Mouse (Mus musculus): ENCODE measurements around the gene Mapkapk2. TPM values are rescaled to one million over a fixed set of nuclear protein-coding genes. Genes with fewer than 3 reads are reported as not detected.

The Mapkapk2 gene
- total and polyA plus RNA-seq, 3 experiments, result 196 to 363 (median 283) TPM

DNA sequence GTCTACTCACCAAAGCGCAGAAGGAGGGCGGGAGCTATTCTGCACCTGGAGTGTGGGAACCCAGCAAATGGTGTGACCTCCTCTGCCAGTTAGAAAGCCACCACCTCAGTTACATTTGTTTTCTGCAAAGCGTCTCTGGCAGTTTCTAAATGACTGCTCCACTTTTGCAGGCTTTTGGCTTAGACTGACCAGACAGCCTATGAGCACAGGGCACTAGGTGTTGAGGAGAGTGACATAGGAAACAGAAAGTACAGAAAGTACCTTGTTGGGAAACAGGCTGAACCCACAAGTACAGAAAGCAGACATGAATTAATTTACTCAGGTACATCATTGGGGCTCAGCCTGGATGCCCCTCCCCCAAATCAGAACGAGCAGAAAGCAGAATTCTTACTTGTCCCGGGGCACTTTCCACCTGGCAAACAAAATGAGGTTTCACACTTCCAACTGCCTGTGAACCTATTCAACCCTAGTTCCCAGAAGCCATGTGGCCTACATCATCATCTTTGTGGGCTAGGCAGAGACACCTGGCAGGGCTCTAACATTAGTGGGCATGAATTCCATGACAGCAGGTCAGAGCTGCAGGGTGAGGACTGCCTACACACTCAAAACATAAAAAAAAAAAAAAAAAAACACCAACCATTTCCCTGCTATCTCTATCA, 74.9 kb downstream of the Mapkapk2 start:
- Histone ChIP-seq H3K9ac (ENCODE audit: low read depth, low read length) (no peak overlapping the region), H3K4me1 (ENCODE audit: control insufficient read depth, insufficient read depth, low read length) (no peaks in the 10 kb centered on the region), H3K4me3 (no peak overlapping the region), H3K79me2 (replicated peaks; ENCODE audit: control insufficient read depth, insufficient read depth, low read length) (no peaks in the 10 kb centered on the region), H3K36me3 (ENCODE audit: control insufficient read depth, insufficient read depth, low read length) (no peaks in the 10 kb centered on the region), H3K27me3 (ENCODE audit: control insufficient read depth, insufficient read depth, low read length) (no peaks in the 10 kb centered on the region), H3K27ac (no peak overlapping the region)
- intact Hi-C loops (cut with DNase I), result no loop called here
- WGBS, result 68% methylated on average over 5 of the region's 5 CpGs
- DNase-seq, result no peak
- TF ChIP-seq EP300 (IDR thresholded peaks at IDR 0.05; ENCODE audit: insufficient read depth, low read depth, low read length), result no peak
- TF ChIP-seq POLR2A (IDR thresholded peaks at IDR 0.05; ENCODE audit: insufficient read depth, low read depth, low read length), result no peak
- TF ChIP-seq CTCF (IDR thresholded peaks at IDR 0.05), result no peak

DNA sequence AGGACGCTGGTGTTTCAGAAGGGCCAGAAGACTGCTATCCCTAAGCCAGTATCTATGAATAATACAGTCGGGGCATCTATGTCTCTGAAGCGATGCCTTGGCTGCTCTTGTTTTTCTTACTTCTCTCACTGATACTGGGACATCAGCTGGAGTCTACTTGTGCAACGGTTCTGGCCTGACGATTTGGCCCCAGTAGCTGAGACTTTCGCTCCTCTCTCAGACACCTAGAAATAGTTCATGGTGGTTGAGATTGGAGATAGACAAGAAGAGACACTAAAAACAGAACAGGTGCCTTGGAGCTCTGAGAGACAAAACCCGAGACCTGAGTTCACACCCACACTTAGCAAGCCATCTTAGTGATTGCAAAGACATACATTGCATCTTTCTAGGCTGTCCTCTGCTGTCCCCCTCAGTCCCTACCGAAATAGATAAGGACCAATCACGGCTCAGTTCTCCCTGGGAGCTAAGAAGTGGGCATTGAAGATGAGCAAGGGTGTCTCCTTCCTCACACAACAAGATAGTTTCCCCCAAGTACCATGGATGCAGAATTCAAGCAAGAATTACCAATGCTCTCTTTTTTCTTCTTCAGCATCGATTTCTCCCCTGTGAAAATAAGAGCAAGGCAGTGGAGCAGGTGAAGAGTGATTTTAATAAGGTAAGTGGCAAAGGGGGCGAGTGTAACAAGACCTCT, 75.6 kb downstream of the Mapkapk2 start:
- no peak overlapping the region for H3K27ac ChIP-seq
- H3K79me2 ChIP-seq (replicated peaks; ENCODE audit: control insufficient read depth, insufficient read depth, low read length), result no peaks in the 10 kb centered on the region
- DNase-seq, result no peak
- WGBS, result 57% methylated on average over 11 of the region's 11 CpGs
- intact Hi-C loops (cut with DNase I), result no loop called here
- H3K4me3 ChIP-seq, result no peak overlapping the region
- H3K4me1 ChIP-seq (ENCODE audit: control insufficient read depth, insufficient read depth, low read length), result no peaks in the 10 kb centered on the region
- no peaks in the 10 kb centered on the region for H3K36me3 ChIP-seq (ENCODE audit: control insufficient read depth, insufficient read depth, low read length)
- no peak overlapping the region for H3K9ac ChIP-seq (ENCODE audit: low read depth, low read length)
- H3K27me3 ChIP-seq (ENCODE audit: control insufficient read depth, insufficient read depth, low read length), result no peaks in the 10 kb centered on the region
- TF ChIP-seq POLR2A (IDR thresholded peaks at IDR 0.05; ENCODE audit: insufficient read depth, low read depth, low read length) (no peak), EP300 (IDR thresholded peaks at IDR 0.05; ENCODE audit: insufficient read depth, low read depth, low read length) (no peak), CTCF (IDR thresholded peaks at IDR 0.05) (no peak)

DNA sequence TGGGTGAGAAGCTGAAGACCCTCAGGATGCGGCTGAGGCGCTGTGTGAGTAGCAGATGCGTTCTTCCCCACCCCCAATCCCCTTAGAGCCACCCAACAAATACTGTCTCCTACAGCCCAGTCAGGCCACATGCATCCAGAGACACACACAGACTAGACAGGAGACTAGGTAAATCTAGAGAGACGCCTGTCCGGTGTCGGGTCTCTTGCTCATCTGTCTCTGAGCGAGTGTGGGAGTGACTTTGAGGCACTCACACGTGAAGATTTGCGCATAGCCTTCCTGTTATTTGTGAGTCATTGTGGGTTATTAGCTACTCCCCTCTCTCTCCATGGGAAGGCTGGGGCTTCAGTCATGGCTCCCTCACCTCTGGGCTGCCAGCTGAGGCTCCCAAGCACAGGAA, 76.2 kb downstream of the Mapkapk2 start:
- Histone ChIP-seq H3K36me3 (ENCODE audit: control insufficient read depth, insufficient read depth, low read length) (no peaks in the 10 kb centered on the region), H3K27ac (no peak overlapping the region), H3K27me3 (ENCODE audit: control insufficient read depth, insufficient read depth, low read length) (no peaks in the 10 kb centered on the region), H3K9ac (ENCODE audit: low read depth, low read length) (no peak overlapping the region), H3K4me1 (ENCODE audit: control insufficient read depth, insufficient read depth, low read length) (no peaks in the 10 kb centered on the region), H3K79me2 (replicated peaks; ENCODE audit: control insufficient read depth, insufficient read depth, low read length) (no peaks in the 10 kb centered on the region), H3K4me3 (no peak overlapping the region)
- TF ChIP-seq CTCF (IDR thresholded peaks at IDR 0.05), result no peak
- DNase-seq, result no peak
- 45% methylated on average over 9 of the region's 9 CpGs for WGBS
- intact Hi-C loops (cut with DNase I), result no loop called here

DNA sequence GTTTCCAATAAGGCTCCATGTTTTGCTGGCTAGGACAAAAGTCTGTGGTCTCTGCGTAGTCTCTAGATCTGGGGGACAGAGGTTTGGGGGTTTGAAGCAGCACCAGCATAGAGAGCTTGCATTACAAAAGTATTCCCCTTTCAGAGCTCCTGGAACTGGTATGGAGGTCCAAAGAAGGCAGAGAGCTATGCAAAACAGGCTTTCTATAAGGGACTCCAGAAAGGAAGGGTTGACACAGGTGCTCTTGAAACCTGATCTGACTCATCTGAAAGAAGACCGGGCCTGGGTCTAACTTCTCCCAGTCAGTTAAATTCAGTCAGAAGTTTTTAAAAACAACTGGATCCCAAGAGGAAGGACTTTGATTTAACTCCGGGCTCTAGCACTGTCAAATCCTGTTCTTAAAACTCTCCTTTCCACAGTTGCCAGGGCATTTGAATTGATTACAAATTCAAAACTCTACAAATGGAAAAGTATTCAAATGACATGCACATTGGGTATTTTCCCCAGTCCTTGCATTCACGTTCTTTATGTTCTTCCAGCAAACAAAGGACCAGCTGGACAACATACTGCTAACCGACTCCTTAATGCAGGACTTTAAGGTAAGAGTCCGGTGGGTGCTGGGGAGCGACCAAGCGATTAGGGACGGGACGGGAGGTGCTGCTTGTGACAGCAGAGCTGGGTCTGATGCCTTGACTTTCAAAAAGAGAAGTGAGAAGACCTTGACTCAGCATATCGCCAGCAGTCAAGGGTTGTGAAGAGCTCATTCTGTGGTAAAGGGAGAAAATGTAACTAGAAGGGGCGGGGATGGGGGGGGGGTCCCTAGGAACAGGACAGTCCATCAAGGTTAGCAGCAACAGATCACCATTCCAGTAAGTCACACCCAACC, 77.0 kb downstream of the Mapkapk2 start:
- H3K36me3 ChIP-seq (ENCODE audit: control insufficient read depth, insufficient read depth, low read length), result no peaks in the 10 kb centered on the region
- WGBS, result 69% methylated on average over 12 of the region's 12 CpGs
- H3K4me3 ChIP-seq, result no peak overlapping the region
- TF ChIP-seq POLR2A (IDR thresholded peaks at IDR 0.05; ENCODE audit: insufficient read depth, low read depth, low read length) (no peak), EP300 (IDR thresholded peaks at IDR 0.05; ENCODE audit: insufficient read depth, low read depth, low read length) (no peak), CTCF (IDR thresholded peaks at IDR 0.05) (no peak)
- H3K4me1 ChIP-seq (ENCODE audit: control insufficient read depth, insufficient read depth, low read length), result no peaks in the 10 kb centered on the region
- no peak for DNase-seq
- intact Hi-C loops (cut with DNase I), result no loop called here
- no peak overlapping the region for H3K27ac ChIP-seq
- no peaks in the 10 kb centered on the region for H3K79me2 ChIP-seq (replicated peaks; ENCODE audit: control insufficient read depth, insufficient read depth, low read length)
- no peak overlapping the region for H3K9ac ChIP-seq (ENCODE audit: low read depth, low read length)
- H3K27me3 ChIP-seq (ENCODE audit: control insufficient read depth, insufficient read depth, low read length), result no peaks in the 10 kb centered on the region

DNA sequence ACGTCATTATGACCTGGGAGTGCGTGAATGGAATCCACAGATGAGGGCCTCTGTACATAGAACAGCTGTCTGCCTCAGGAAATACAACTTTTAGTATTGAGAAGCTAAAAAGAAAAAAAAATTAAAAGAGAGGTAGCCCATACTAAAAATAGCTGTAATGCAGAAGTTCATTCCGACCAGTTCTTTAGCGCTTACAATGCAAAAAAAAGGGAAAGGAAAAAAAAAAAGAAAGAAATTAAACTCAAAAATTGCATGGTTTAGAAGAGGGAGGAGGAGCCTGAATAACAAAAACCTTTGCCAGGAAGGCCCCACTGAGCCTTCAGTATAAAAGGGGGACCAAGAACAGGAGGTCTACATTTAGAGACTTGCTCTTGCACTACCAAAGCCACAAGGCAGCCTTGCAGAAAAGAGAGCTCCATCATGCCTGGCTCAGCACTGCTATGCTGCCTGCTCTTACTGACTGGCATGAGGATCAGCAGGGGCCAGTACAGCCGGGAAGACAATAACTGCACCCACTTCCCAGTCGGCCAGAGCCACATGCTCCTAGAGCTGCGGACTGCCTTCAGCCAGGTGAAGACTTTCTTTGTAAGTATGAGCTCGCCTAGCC, 78.0 kb downstream of the Mapkapk2 start, which contains the start of gene Il10:
Il10 (plus strand) TSS at position 354 of the 607 bp plus-strand sequence.
- WGBS, result 66% methylated on average over 8 of the region's 8 CpGs
- Histone ChIP-seq H3K79me2 (replicated peaks; ENCODE audit: control insufficient read depth, insufficient read depth, low read length) (no peaks in the 10 kb centered on the region), H3K4me1 (ENCODE audit: control insufficient read depth, insufficient read depth, low read length) (no peaks in the 10 kb centered on the region), H3K27me3 (ENCODE audit: control insufficient read depth, insufficient read depth, low read length) (no peaks in the 10 kb centered on the region), H3K36me3 (ENCODE audit: control insufficient read depth, insufficient read depth, low read length) (no peaks in the 10 kb centered on the region), H3K9ac (ENCODE audit: low read depth, low read length) (no peak within 1 kb of the TSS), H3K27ac (no peak within 1 kb of the TSS), H3K4me3 (no peak within 1 kb of the TSS)
- TF ChIP-seq EP300 (IDR thresholded peaks at IDR 0.05; ENCODE audit: insufficient read depth, low read depth, low read length) (no peak), CTCF (IDR thresholded peaks at IDR 0.05) (no peak), POLR2A (IDR thresholded peaks at IDR 0.05; ENCODE audit: insufficient read depth, low read depth, low read length) (no peak)
- DNase-seq, result no peak
- intact Hi-C loops (cut with DNase I), result no loop called here
